Mouse (Mus musculus): ENCODE data around the gene Grap. TPM values are rescaled to one million over a fixed set of nuclear protein-coding genes. Genes with fewer than 3 reads are reported as not detected.
"Not testable (repeated sequence)": the region's sequence is repeated elsewhere in the genome, so short reads cannot be mapped to it uniquely, and the experiment has no call there.

Gene Grap
- total and polyA plus RNA-seq, 3 experiments, result 4.3 to 10.0 (median 7.2) TPM

DNA sequence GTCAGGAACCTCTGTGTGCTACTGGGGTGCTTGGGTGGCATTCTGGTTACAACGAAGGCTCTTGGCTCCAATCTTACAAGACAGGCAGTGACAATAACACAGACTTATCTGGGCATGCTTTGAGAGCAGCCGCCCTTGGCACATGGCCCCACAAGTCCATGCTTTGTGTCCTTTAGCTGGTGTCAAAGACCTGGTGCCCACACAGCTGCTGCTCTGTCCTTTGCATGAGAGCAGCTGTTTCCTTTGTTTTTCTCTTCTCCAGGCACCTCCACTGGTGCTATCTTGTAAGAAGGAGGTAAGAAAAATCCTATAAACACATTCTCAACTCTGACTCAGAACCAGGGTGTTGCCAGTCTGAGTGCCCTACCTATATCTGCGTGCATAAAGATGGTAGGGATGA lies 15.2 kb upstream of the Grap start:
- no peaks in the 10 kb centered on the region for H3K9me3 ChIP-seq (replicated peaks)
- no peak for ATAC-seq (ENCODE audit: extremely low read depth, insufficient number of reproducible peaks, low FRiP score, poor library complexity, severe bottlenecking)
- no peak for TF ChIP-seq GATA2 (IDR thresholded peaks at IDR 0.05; ENCODE audit: borderline replicate concordance, low read depth, low read length)
- no peak for TF ChIP-seq TAL1 (conservative IDR thresholded peaks at IDR 0.05; ENCODE audit: low read depth, low read length)
- H3K27me3 ChIP-seq (ENCODE audit: insufficient read depth, low read length), result peaks cover 8% of the 10 kb centered on the region; the same call in 1 of the 2 replicates
- H3K4me1 ChIP-seq (ENCODE audit: insufficient read depth, low read depth, low read length), result no peaks in the 10 kb centered on the region
- no peak overlapping the region for H3K4me3 ChIP-seq (ENCODE audit: low read depth, low read length)
- H3K36me3 ChIP-seq (replicated peaks), result no peaks in the 10 kb centered on the region
- DNase-seq (ENCODE audit: low spot score), result no peak

GRCm38 (mm10) chr11:61638764-61639536 lies 14.1 kb upstream of the Grap start:
- no peaks in the 10 kb centered on the region for H3K9me3 ChIP-seq (replicated peaks)
- DNase-seq (ENCODE audit: low spot score) (no peak), ATAC-seq (ENCODE audit: extremely low read depth, insufficient number of reproducible peaks, low FRiP score, poor library complexity, severe bottlenecking) (no peak)
- no peak for TF ChIP-seq TAL1 (conservative IDR thresholded peaks at IDR 0.05; ENCODE audit: low read depth, low read length)
- TF ChIP-seq CTCF (IDR thresholded peaks at IDR 0.05; ENCODE audit: low read depth, low read length), result no peak
- no peak for TF ChIP-seq GATA2 (IDR thresholded peaks at IDR 0.05; ENCODE audit: borderline replicate concordance, low read depth, low read length)
- no peak for TF ChIP-seq GATA1 (IDR thresholded peaks at IDR 0.05; ENCODE audit: borderline replicate concordance, low read length)
- TF ChIP-seq POLR2AphosphoS5 (IDR thresholded peaks at IDR 0.05; ENCODE audit: insufficient replicate concordance, low read depth, low read length), result no peak
- no peaks in the 10 kb centered on the region for H3K4me1 ChIP-seq (ENCODE audit: insufficient read depth, low read depth, low read length)
- peaks cover 12% of the 10 kb centered on the region; the same call in 1 of the 2 replicates for H3K27me3 ChIP-seq (ENCODE audit: insufficient read depth, low read length)
- no peaks in the 10 kb centered on the region for H3K36me3 ChIP-seq (replicated peaks)
- no peak overlapping the region for H3K4me3 ChIP-seq (ENCODE audit: low read depth, low read length)

DNA sequence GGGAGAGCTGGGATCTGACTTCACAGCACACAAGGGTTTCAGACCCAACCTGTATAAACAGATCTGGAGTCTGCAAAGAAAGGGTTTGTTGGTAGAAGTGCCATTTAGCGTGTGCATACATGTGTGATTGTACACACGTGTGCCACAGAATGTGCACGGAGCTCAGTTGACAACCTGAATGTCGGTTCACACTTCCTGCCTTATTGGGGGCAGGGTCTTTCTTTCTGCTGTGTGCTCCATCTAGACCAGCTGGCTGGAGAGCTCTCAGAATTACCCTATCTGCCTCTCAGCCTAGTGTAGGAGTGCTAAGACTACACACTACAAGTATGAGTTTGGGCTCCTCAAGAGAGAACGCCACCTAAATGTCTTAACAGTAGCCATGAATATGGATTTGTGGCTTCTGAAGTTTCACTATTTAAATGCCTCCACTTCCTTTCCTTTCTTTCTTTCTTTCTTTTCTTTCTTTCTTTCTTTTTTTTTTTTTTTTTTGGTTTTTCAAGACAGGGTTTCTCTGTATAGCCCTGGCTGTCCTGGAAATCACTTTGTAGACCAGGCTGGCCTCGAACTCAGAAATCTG lies 13.4 kb upstream of the Grap start:
- H3K9me3 ChIP-seq (replicated peaks), result no peaks in the 10 kb centered on the region
- H3K27me3 ChIP-seq (ENCODE audit: insufficient read depth, low read length), result peaks cover 14% of the 10 kb centered on the region; the same call in 1 of the 2 replicates
- no peaks in the 10 kb centered on the region for H3K36me3 ChIP-seq (replicated peaks)
- H3K4me1 ChIP-seq (ENCODE audit: insufficient read depth, low read depth, low read length), result no peaks in the 10 kb centered on the region
- DNase-seq (ENCODE audit: low spot score) (no peak), ATAC-seq (ENCODE audit: extremely low read depth, insufficient number of reproducible peaks, low FRiP score, poor library complexity, severe bottlenecking) (no peak)
- no peak overlapping the region for H3K4me3 ChIP-seq (ENCODE audit: low read depth, low read length)
- TF ChIP-seq TAL1 (conservative IDR thresholded peaks at IDR 0.05; ENCODE audit: low read depth, low read length) (no peak), GATA2 (IDR thresholded peaks at IDR 0.05; ENCODE audit: borderline replicate concordance, low read depth, low read length) (no peak), CTCF (IDR thresholded peaks at IDR 0.05; ENCODE audit: low read depth, low read length) (no peak), GATA1 (IDR thresholded peaks at IDR 0.05; ENCODE audit: borderline replicate concordance, low read length) (no peak), POLR2AphosphoS5 (IDR thresholded peaks at IDR 0.05; ENCODE audit: insufficient replicate concordance, low read depth, low read length) (no peak)

GRCm38 (mm10) chr11:61640585-61640984 lies 12.5 kb upstream of the Grap start:
- H3K4me3 ChIP-seq (ENCODE audit: low read depth, low read length); ATAC-seq (ENCODE audit: extremely low read depth, insufficient number of reproducible peaks, low FRiP score, poor library complexity, severe bottlenecking); DNase-seq (ENCODE audit: low spot score); H3K36me3 ChIP-seq (replicated peaks); H3K9me3 ChIP-seq (replicated peaks); H3K4me1 ChIP-seq (ENCODE audit: insufficient read depth, low read depth, low read length): not testable (repeated sequence)
- peaks cover 15% of the 10 kb centered on the region for H3K27me3 ChIP-seq (ENCODE audit: insufficient read depth, low read length)

DNA sequence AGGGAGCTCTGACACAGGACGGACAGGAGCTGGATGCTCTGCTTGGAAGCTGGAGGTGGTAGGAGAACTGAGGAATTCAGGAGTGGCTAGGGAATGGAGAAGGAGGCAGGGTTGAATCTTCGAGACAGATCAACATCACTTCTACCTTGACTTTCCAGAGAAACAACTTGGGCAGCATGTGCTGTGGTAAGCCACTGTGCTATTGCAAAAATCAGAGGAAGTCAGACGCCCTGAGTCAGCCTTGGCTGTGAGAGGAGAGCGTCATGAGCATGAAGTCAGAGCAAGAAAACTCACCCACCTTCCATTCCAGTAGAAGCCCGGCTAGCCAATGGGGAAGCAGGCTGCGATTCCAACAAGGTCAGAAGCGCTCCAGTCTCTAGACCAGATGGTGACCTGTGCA lies 11.0 kb upstream of the Grap start:
- no peak for DNase-seq (ENCODE audit: low spot score)
- no peaks in the 10 kb centered on the region for H3K4me1 ChIP-seq (ENCODE audit: insufficient read depth, low read depth, low read length)
- TF ChIP-seq GATA1 (IDR thresholded peaks at IDR 0.05; ENCODE audit: borderline replicate concordance, low read length) (no peak), GATA2 (IDR thresholded peaks at IDR 0.05; ENCODE audit: borderline replicate concordance, low read depth, low read length) (no peak), CTCF (IDR thresholded peaks at IDR 0.05; ENCODE audit: low read depth, low read length) (no peak), POLR2AphosphoS5 (IDR thresholded peaks at IDR 0.05; ENCODE audit: insufficient replicate concordance, low read depth, low read length) (no peak), TAL1 (conservative IDR thresholded peaks at IDR 0.05; ENCODE audit: low read depth, low read length) (no peak)
- no peak for ATAC-seq (ENCODE audit: extremely low read depth, insufficient number of reproducible peaks, low FRiP score, poor library complexity, severe bottlenecking)
- peaks cover 18% of the 10 kb centered on the region for H3K27me3 ChIP-seq (ENCODE audit: insufficient read depth, low read length)
- H3K36me3 ChIP-seq (replicated peaks), result no peaks in the 10 kb centered on the region
- no peaks in the 10 kb centered on the region for H3K9me3 ChIP-seq (replicated peaks)
- no peak overlapping the region for H3K4me3 ChIP-seq (ENCODE audit: low read depth, low read length)

GRCm38 (mm10) chr11:61643184-61643961 lies 9.7 kb upstream of the Grap start:
- Histone ChIP-seq H3K27me3 (ENCODE audit: insufficient read depth, low read length) (peaks cover 24% of the 10 kb centered on the region), H3K4me1 (ENCODE audit: insufficient read depth, low read depth, low read length) (no peaks in the 10 kb centered on the region), H3K36me3 (replicated peaks) (no peaks in the 10 kb centered on the region), H3K9me3 (replicated peaks) (no peaks in the 10 kb centered on the region), H3K4me3 (ENCODE audit: low read depth, low read length) (no peak overlapping the region)
- no peak for TF ChIP-seq POLR2AphosphoS5 (IDR thresholded peaks at IDR 0.05; ENCODE audit: insufficient replicate concordance, low read depth, low read length)
- TF ChIP-seq GATA2 (IDR thresholded peaks at IDR 0.05; ENCODE audit: borderline replicate concordance, low read depth, low read length), result no peak
- no peak for TF ChIP-seq GATA1 (IDR thresholded peaks at IDR 0.05; ENCODE audit: borderline replicate concordance, low read length)
- TF ChIP-seq TAL1 (conservative IDR thresholded peaks at IDR 0.05; ENCODE audit: low read depth, low read length), result no peak
- TF ChIP-seq CTCF (IDR thresholded peaks at IDR 0.05; ENCODE audit: low read depth, low read length), result no peak
- no peak for DNase-seq (ENCODE audit: low spot score)
- ATAC-seq (ENCODE audit: extremely low read depth, insufficient number of reproducible peaks, low FRiP score, poor library complexity, severe bottlenecking), result no peak
